Mouse (Mus musculus) frontal cortex, postnatal 36 days (tissue): ENCODE results near the gene Tshr.
"Not testable (repeated sequence)": the region's sequence is repeated elsewhere in the genome, so short reads cannot be mapped to it uniquely, and the experiment has no call there.

Source experiments
- DNase-seq, 2 experiments: peaks; one replicate each; pipeline ENCODE4 v3.0.0; 2022; ENCODE audit warnings: low spot score in 2 of 2

Gene Tshr

DNA sequence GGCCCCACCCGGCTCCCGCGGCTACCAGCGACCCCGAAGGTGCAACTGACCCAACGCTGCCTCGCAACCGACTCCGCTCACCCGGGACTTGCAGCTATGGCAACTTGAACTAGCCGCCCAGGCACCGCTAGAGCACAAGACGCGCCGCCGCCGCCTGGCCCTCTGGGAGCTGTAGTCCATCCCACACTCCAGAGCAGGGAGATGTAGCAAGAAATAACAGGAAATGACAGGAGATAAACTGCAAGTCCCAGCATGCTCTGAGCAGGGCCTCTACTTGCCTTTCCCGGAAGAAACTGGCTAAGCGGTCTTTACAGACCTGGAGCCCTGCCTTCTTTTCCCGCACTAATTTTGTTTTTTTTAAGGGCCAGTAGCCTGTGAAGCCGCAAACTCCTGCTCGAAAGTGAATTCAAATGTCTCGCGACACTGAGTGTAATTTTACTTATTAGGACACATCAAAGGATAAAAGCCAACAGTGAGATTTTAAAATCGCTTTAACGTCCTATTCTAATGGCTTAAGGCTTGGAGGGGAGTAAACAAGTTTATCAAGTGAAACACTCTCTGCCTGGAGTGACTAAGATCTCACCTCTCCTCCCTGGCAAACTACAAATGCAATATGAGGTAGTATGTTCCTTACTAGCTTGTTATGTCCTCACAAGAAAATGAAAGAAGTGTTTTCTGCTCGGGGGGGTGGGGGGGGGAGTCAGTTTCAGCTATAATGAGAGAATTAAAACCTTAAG is at the start of gene Tshr, which contains the start of gene Cep128:
Tshr (plus strand) TSS at position 283 of the 737 bp plus-strand sequence.
Cep128 (minus strand) TSS at position 129 of the 737 bp plus-strand sequence.
- DNase-seq, result peak; percentile 88 to 96

DNA sequence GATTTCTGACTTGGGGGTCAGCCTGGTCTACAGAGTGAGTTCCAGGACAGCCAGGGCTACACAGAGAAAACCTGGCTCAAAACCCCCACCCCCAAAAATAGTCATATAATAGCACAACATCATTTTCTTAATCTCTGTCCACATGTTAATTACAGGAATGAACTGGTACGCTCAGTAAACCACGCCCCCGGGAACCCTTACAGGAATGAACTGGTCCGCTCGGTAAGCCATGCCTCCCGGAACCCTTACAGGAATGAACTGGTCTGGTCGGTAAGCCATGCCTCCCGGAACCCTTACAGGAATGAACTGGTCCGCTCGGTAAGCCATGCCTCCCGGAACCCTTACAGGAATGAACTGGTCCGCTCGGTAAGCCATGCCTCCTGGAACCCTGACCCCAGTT is 45.7 kb upstream of the Tshr start:
- not testable (repeated sequence) for DNase-seq

DNA sequence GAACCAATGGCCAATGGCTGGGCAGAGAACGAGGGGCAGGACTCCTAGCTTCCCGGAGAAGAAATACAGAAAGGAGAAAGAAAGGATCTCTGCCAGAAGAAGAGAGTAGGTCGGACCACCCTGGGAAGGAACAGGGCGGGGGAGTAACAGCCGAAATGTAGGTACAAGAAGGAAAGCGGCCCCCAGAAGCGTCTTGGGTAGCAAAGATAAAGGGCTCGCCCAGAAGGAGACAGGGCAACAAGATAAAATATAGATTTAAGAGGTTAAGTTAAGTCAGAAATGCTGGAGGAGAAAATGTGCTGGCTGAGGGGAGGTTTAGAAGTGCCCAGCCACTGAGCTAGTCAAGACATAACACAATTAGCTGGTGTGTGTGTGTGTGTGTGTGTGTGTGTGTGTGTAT is 30.6 kb upstream of the Tshr start:
- DNase-seq, result no peak

DNA sequence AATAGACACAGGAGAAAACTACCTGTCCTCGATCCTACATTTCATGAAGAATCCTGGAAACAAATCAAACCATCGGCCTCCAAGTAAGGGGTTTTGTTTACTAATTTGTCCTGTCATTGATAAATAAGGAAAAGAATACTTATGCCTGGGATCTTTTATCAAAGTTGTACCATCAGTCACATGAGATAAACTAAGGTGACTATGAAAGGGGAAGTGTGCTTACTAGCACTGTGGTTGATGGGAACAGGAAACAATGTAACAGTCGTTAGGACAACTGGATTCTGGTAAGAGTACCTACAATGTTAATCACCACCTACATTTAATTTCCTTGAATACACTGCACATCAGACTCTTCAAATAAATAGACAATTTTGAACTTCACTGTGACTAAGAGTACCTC is 15.2 kb upstream of the Tshr start:
- no peak for DNase-seq

DNA sequence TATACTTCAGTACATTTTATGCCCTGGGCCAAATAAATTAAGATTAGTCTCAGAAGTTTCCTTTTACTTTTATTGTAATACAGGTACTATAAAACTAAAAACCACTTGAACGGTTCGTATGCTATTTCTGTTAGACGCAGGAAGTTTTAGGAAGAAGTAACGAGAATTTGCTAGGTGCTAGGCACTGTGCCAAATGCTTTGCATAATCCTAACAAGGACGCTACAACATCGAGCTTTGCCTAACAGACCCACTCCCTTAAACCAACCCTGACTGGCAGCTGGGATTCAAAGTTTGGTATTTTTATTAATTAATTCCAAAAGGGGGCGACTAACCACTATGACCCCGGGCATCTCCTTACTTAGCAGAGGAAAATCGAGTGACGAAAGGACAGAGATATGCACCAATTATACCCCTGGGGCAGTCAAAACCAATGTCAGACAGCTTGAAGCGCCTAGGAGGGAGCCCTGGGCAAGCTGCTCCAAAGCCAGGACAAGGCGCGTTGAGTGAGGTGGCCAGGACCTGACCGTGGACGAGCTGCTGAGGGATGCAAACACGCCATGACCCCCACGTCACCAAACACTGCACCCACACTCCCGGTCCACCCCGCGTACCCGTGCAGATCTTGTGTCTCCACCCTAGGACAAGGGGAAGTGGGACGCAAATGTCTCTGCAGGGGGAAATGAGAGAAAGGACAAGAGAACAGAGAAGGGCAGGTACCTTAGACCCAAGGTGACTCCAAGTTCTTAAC is 673 bp upstream of the Tshr start:
- DNase-seq, result peak in 1 of 2 experiments; percentile 1

DNA sequence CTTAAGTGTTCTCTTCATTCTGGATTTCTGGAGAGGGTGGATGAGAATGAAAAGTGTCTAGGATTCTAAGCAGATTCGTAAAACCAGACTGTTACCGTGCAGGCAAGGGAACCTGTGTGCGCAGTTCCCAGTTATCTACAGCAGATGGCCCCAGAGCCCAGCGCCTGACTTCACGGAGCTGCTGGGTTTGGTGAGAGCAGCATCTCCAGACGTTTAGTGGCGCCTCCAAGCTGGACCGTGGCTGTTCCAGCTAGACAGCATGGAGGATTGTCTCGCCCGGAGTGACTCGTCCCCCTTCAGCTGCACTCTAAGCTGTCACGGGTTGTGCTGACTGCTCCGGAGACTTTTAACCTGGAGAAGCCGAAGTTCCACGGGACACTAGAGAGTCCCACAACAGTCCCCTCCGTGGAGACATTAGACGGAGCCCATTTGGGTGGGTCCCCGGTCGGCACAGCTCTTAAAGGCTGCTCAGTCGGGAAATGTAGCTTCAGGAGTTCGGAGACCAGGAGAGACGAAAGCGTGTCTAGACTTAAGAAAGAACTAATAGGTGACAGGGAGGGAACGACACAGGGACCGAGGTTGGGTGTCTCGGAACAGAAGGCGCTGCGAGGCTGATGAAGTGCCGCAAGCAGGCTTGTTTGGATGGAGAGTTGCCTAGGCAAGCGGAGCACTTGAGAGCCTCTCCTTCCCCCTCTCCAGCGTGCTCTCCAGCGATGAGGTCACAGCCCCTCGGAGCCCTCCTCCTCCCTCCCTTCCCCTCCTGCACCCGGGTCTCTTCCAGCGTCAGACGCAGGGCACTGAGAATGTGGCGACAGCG is 16.1 kb downstream of the Tshr start:
- peak; percentile 72 to 90 for DNase-seq

DNA sequence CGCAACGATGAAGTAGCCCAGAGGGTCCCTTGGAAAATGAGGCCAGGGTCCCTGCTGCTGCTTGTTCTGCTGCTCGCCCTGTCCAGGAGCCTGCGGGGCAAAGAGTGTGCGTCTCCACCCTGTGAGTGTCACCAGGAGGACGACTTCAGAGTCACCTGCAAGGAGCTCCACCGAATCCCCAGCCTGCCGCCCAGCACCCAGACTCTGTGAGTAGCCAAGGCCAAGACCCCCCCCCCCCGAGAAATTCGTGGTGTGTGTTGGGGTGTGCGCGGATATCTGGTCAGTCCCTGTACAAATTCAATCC is 16.6 kb downstream of the Tshr start:
- no peak for DNase-seq

DNA sequence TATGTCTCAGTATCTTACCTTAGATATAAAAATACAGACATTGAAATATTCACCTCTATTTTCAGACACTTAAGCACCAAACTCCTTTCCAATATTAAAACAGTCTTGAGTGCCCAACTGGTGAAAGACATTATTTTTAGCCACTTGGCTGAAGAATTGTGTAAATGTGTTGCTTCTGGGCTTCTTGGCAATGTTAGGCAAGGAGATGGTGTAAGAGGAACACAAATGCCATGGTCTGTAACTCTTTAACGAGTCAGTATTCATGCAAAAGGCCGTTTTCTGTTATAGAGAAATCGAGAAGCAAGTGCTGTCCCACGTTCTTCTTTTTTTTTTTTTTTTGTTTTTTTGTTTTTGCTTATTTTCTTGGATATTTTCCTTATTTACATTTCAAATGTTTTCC is 25.9 kb downstream of the Tshr start:
- DNase-seq, result no peak

DNA sequence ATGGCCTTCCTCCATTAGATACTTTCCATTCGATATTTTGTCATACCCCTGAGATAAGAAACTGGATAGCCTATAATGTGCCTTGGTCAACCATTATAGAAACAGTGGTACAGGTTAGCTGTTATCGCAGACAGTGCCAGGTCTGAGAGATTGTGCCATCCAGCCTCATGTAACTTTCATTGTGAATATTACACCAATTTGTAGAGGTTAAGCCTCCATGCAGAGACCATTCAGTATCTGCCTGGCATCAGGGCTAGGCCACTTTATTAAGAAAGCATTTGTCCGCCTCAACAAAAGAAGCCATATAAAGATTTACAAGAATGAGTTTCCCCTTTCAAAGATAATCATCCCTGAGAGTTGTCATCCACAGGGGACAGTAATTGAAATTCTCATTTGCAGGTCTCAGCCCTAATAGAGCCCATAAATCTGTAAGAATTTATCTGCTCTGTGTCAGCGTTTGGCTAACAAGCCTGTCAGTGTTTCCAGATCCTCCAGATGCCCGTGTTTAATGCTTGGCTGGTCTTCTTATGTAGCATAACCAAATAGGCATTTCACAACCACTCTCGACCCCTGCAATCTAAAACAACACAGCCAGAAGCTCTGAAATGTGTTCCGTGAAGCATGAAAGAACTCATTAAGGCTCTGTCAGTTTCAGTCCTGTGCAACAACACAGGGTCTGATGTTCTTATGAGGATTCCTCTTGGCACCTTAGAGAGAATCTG is 28.3 kb downstream of the Tshr start:
- no peak for DNase-seq

DNA sequence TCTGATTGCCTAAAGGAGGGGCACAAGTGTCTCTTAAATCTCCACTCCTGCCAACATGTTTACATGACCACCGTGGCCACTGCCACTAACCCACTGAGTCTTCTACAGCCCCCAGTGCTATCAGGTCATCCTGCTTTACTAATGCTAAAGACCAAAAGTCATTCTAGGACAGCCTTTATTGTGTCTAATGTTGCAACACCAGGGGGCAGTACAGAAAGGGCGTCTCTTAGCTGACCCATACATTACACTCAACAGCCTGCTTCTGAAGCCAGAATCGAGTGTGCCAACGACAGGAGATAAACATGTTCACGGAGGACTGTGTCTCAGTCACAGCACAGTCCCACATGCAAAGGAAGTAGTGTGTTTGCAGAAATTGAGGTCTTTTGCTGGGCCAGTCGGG is 30.7 kb downstream of the Tshr start:
- no peak for DNase-seq

DNA sequence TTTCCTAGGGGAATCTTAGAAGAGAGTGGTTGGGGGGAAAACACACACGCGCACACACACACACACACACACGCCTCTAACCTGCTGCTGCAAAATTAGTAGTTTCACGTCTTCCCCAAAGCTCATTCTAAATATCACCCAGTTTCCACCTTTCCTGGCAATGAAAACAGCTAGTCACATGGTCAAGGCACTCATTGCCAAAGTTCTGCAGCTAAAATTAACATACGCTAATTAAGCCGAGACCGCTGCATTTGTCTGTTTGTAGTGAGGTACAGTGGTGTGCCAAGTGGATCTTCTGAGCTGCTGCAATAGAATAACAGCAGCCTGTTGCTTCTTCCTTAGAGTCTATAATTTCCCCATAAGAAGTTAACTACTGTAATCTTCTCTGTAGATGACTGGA is 32.5 kb downstream of the Tshr start:
- no peak for DNase-seq

DNA sequence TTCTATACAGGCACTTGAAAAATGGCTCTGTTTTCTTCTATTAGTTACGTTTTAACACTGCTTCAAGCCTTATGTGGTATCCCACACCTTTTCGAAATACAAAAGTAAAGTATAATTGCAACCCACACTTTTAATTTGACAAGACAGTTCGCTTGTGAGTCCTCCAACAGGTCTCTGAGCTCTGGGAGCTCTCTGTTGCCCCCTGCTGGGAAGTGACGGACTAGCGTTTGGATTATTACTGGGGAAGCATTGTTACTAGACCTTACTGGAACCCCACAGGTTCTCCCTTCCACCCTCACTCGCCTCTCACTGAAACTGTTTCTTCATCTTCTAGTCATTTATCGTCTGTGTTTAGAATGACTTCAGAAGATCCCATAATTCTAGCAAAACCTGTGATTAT is 34.4 kb downstream of the Tshr start:
- DNase-seq, result peak; percentile 54 to 56

DNA sequence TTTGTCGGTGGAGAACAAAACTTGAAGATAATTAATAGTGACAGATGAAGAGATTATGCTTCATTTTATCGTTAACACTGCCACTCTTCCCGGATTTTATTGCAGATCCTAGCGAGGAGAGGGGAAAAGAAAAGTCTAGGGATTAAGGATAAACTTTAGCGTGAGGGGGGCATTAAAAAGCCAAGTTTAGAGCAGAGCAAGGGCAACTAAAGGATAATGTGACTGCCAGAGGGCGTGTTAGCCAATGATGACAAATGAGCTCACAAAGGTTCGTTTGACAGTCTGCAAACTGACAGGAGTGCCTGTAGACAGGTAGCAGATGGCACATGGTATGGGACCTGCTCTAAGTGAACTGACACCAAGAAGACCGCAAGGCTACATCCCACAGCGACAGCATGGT is 36.9 kb downstream of the Tshr start:
- DNase-seq, result no peak

DNA sequence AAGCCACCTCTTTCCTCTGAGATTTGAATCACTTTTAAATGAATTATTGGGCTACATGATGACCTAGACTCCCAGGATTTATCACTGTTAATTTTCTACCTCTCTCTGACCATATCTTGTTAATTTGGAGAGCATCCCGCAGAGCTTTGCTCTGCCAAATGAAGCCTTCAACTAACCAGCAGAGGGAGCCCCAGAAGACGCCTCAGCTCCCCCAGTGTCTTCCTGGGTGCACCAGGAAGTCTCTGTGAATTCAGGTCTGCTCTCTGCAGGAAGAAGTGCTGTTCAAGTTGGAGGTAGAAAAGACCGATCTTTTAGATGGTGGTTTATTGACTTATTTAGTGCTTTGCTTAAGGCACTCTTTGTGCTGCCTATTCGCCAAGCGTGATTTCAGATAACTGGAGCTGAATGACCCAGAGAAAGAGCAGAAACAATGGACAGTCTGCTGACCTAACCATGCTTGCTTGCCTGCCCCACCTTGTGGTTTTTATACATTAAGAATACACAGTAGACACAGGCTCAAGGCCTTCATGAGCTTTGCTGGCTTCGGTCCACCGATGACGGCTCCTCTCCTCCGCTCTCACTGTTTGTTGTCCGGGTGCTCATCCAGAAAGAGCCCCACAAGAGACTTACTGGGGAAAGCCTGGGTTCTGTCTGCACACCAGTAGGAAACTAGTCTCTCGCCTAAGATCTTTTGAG is 38.9 kb downstream of the Tshr start:
- DNase-seq, result peak; percentile 8 to 46

DNA sequence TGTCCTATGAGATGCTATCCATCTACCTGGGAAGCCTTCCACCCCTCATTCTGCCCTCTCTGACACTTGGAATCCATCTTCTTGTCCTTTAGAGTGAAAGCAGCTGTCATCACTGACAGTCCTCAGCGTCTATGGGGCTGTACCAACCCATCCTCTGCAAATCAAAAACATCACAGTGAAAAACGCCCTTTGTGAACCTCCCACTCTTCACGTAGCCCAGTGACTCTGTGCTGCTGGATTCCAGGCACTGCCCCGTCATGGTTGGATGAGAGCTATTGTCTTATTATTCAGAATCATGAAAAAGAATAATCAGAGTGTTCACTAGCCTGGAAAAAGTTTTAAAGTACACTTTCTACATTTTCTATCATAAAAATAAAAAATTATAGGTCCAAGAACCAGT is 42.1 kb downstream of the Tshr start:
- DNase-seq, result no peak

DNA sequence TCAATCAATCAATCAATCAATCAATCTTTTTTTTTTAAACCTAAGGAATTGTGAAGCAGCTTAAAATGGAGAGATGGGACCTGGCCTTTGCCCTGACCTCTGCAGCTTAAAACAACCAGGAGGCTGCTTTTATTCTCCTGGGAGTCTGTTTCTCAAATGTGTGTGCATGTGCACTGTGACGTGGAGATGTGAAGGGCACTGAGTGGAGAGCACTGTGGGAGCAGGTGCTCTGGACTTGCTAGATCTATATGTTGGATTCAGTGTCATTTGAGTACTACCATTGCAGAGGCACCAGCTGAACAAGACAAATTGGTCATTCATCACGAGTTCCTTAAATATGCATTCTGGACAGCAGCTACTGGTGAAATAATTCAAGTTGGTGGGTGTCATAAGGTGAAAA is 42.8 kb downstream of the Tshr start:
- DNase-seq, result no peak

DNA sequence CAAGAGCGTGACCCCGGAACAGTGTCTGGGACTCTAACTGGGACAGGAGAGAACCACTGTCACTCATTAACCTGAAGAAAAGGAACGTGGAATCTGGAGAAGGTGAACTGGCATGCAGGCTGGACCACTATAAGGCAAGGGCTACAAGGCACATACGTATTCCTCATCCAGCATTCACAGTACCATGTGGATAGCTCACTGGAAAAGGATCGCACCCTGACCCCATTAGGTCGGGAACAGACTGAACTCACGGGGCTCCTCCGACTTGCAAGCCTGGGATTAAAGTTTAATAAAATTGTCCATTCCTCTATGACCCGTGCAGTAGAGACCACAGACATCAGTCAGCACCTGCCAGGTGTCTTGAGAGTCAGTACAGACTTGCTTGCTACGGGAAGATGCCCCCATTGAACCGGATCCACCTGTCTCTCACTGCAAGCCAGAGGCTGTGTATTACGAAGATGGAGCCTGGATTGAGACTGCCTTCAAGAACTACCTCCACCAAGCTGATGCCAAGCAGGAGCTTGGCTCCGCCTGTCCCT is 97.9 kb downstream of the Tshr start:
- no peak for DNase-seq

DNA sequence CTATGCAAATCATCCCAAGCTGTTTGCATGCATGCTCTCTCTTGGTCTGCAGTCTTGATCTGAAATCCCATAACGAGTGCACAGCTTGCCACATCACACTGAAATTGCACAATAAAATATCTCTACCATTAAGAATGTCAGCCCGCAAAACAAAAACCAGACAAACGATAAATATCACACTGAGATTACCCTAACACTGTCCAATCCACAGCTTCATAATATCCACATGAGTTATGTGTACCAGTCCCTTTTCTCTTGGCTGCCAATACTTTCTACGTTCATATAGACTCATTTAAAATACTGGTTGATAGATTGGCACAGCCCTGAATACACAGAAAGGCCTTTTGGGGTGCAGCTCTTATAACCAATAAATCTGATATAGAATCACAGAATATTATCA is 102.0 kb downstream of the Tshr start:
- DNase-seq, result no peak

DNA sequence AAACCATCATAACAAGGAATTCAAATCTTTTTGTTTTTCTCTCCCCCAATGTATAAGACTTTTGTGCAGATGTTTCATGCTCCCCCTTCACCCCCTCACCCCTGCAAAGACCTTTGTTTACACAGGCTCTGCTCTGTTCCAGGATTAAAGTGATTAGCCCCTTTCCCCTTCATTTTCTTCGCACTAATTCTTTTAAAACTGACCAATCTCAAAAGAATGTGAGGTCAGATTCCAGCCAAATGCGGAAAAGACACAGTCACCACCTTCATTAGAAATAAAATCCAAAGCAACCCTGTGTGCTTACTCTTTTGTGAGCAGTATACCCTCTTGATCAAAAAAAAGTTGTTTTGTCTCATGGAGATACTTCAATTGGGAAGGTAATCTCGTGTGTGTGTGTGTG is 104.0 kb downstream of the Tshr start:
- no peak for DNase-seq

DNA sequence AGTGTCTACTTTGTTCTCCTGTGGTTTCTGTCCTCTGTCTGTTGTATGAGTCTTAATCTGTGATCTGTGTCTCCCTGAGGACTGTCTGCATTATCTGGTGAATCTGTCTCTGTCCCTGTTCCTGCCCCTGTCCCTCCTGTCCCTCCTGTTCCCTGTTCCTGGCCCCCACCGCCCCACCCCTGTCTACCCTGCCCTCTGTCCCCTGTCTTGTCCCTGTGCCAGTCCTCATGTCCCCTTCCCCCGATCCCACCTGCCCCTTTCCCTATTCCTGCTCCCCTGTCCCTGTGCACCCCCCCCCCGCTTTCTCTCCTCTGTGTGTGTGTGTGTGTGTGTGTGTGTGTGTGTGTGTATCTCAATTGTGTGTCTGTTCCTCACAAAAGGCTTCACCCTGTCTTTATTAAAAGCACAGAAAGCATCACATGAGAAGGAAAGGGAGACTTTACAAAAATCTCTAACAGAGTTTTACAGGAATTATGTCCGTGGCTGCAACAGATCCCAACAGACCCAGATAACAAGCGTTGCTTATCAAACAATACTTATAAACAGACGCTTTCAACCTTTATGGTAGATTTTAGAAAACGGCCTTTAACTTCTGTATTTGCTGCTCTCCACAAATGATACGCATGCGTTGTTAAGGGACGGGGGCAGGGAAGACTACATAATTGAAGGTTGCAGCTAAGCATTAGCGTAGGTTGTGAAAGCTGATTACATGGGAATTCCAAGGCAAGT is 111.3 kb downstream of the Tshr start:
- no peak for DNase-seq

DNA sequence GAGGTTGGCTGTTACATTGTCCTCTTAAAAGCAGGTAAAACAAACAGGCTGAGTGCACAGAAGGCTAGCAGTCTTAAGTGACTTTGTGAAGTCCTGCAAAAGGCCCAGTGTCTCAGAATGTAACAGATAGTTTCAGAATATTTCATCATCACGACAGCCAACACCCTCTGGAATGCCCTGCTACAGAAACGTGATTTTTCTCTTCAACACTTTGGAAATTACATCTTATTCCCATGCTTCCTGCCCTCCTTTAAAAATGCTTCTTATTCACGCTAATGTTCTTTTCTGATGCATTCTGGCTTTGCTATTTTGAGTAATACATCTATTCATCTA is 111.8 kb downstream of the Tshr start:
- DNase-seq, result no peak
